Mouse (Mus musculus): ENCODE results near the gene Grb2. TPM values are rescaled to one million over a fixed set of nuclear protein-coding genes. Genes with fewer than 3 reads are reported as not detected.

Grb2 gene
- polyA plus RNA-seq, 1 experiment from 2014 or later, result 184 TPM

GRCm38 (mm10) chr11:115614346-115615107 lies 93.9 kb downstream of the Grb2 start:
- Histone ChIP-seq H3K27ac (no peak overlapping the region), H3K27me3 (peaks cover 16% of the 10 kb centered on the region), H3K4me1 (replicated peaks) (peaks cover 21% of the 10 kb centered on the region), H3K9me3 (no peaks in the 10 kb centered on the region), H3K36me3 (peaks cover 38% of the 10 kb centered on the region), H3K4me3 (no peak overlapping the region), H3K9ac (no peak overlapping the region), H3K4me2 (no peak overlapping the region)
- ATAC-seq (ENCODE audit: low FRiP score), result no peak
- WGBS, result 89% methylated on average over 10 of the region's 10 CpGs

DNA sequence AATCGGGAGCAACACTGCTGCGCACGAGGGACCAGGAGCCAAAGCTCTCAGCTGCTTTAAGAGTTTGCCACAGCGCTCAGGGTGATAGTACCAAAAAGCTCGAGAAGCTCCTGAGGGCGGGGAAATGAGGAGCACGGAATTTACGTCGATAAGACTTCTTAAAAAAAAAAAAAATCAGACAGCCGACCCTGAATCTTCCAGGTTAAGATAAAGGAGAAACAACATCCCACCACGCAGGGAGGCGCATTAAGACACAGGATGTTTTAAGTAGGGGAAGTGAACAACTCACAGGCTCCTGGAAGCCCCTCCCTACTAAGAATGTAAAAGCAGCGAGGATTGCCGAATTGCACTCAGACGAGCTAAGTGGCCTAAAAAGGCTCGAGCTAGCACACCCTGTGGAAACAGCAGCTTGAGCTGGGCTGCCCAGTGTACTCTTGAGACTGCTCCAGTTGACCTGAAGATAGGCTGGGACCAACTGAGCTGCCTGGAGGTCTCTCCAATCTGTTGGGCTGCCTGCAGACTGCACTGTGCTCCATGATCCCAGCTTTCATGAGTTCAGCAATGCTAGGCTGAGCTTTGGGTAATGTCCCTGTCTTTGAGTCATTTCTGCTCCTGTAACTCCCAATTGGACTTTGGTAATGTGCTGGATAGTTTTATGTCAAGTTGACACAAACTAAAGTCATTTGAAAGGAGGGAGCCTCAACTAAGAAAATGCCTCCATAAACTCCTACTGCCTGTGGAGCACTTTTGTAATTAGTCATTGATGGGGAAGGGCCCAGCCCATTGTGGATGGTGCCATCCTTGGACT lies 95.1 kb downstream of the Grb2 start:
- ATAC-seq (ENCODE audit: low FRiP score), result 0 out of 2 replicates have a peak, but pooled peaks have one; percentile 4
- Histone ChIP-seq H3K27ac (peak overlapping the region; percentile 77), H3K9ac (peak overlapping the region; percentile 80), H3K36me3 (peaks cover 43% of the 10 kb centered on the region), H3K4me1 (replicated peaks) (peaks cover 21% of the 10 kb centered on the region), H3K9me3 (no peaks in the 10 kb centered on the region), H3K27me3 (peaks cover 16% of the 10 kb centered on the region), H3K4me2 (peak overlapping the region; percentile 88), H3K4me3 (peak overlapping the region; percentile 62)
- under 1% methylated on average over 16 of the region's 16 CpGs for WGBS

- Histone ChIP-seq H3K36me3 (peaks cover 46% of the 10 kb centered on the region), H3K4me1 (replicated peaks) (peaks cover 21% of the 10 kb centered on the region), H3K4me2 (peak within 1 kb of the TSS; percentile 88), H3K9ac (peak within 1 kb of the TSS; percentile 80), H3K27ac (peak within 1 kb of the TSS; percentile 77), H3K27me3 (peaks cover 16% of the 10 kb centered on the region), H3K9me3 (no peaks in the 10 kb centered on the region), H3K4me3 (peak within 1 kb of the TSS; percentile 62)
- ATAC-seq (ENCODE audit: low FRiP score), result peak; percentile 84
- 1% methylated on average over 76 of the region's 80 CpGs for WGBS
These were observed 95.8 kb downstream of the Grb2 start, which contains the start of gene Mif4gd for GRCm38 (mm10) chr11:115612410-115613137. TSS of gene Mif4gd (minus strand) at chr11:115612969.

- Histone ChIP-seq H3K4me2 (peak overlapping the region; percentile 88), H3K4me1 (replicated peaks) (peaks cover 21% of the 10 kb centered on the region), H3K9ac (peak overlapping the region; percentile 80), H3K9me3 (no peaks in the 10 kb centered on the region), H3K27ac (peak overlapping the region; percentile 77), H3K4me3 (peak overlapping the region; percentile 62), H3K27me3 (peaks cover 16% of the 10 kb centered on the region), H3K36me3 (peaks cover 46% of the 10 kb centered on the region)
- 1% methylated on average over 13 of the region's 13 CpGs for WGBS
- peak; percentile 47 for ATAC-seq (ENCODE audit: low FRiP score)
These were observed 96.4 kb downstream of the Grb2 start for GRCm38 (mm10) chr11:115612059-115612409.

GRCm38 (mm10) chr11:115611173-115611572 lies 97.2 kb downstream of the Grb2 start:
- Histone ChIP-seq H3K4me3 (no peak overlapping the region), H3K27me3 (peaks cover 16% of the 10 kb centered on the region), H3K9me3 (no peaks in the 10 kb centered on the region), H3K27ac (no peak overlapping the region), H3K9ac (peak overlapping the region; percentile 80; the same call in 1 of the 2 replicates), H3K4me2 (no peak overlapping the region), H3K4me1 (replicated peaks) (peaks cover 21% of the 10 kb centered on the region), H3K36me3 (peaks cover 53% of the 10 kb centered on the region)
- ATAC-seq (ENCODE audit: low FRiP score), result no peak
- WGBS, result 82% methylated on average over 6 of the region's 6 CpGs

DNA sequence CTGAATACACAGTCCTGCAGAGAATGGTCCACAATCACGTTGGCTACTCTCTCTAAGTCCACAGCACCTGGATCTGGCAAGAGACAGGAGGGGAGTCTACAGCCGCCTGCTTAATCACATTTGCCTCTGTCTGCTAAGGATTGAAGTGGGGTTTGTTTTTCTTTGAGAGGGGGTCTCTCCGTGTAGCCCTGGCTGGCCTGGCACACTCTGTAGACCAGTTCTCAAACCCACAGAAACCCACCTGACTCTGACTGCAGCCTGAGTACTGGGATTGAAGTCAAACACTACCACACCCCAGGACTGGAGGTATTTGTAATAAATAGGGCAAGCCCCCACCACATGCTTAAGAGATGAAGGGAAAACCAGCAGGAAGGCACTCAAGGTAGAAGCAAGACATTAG lies 98.8 kb downstream of the Grb2 start:
- peaks cover 46% of the 10 kb centered on the region for H3K36me3 ChIP-seq
- H3K9ac ChIP-seq, result no peak overlapping the region
- H3K4me2 ChIP-seq, result no peak overlapping the region
- no peak overlapping the region for H3K4me3 ChIP-seq
- H3K9me3 ChIP-seq, result no peaks in the 10 kb centered on the region
- H3K4me1 ChIP-seq (replicated peaks), result peaks cover 34% of the 10 kb centered on the region
- no peak overlapping the region for H3K27ac ChIP-seq
- 81% methylated on average over 3 of the region's 3 CpGs for WGBS
- no peak for ATAC-seq (ENCODE audit: low FRiP score)
- peaks cover 14% of the 10 kb centered on the region for H3K27me3 ChIP-seq

DNA sequence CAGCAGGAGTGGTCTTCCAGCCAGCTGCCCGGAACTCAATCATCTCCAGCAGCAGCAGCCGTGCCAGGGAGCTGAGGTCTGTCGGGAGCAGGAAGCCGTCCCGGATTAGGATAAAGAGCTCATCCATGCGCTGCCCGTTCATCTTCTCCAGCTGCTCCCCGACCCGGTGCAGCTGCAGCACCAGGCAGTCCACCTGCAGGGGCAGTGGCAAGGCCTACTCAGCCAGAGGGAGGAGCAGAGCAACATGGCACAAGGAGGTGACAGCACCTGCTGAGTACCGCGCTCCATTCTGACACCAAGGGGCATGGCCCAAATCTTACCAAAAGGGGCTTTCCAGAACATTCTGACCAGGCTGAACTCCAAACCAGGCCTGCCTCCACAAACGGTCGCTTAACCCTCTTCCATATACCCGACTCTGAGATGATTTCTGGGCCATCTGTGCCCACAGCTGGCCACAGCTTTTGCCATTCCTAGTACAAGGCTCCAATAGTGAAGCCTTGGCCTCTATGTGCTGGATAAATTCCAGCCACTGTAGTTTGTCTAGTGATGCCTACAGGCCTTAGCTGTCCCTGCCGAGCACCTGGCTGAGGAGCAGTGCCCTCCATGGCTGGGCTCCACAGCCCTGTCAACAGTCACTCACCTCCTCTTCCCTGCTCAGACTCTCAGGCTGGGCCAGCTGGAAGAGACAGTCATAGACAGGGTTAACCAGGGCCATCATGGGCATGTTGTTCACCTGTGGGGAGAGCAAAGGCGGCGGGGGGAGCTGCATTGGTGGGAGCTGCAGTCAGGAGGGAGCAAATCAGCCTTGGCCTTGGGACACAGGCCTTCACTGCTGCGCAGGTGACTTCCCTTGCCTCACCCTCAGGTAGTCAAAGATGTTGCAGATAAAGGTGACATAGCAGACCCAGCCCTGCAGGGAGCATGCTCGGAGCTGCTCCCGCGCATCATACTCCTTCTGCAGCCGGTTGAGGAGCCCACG lies 99.7 kb downstream of the Grb2 start:
- Histone ChIP-seq H3K4me1 (replicated peaks) (peaks cover 36% of the 10 kb centered on the region), H3K36me3 (peaks cover 43% of the 10 kb centered on the region), H3K27me3 (peaks cover 5% of the 10 kb centered on the region), H3K4me2 (no peak overlapping the region), H3K9me3 (no peaks in the 10 kb centered on the region), H3K27ac (0 out of 2 replicates have a peak overlapping the region, but pooled peaks have one; percentile 8), H3K9ac (peak overlapping the region; percentile 39; the same call in 1 of the 2 replicates), H3K4me3 (no peak overlapping the region)
- 81% methylated on average over 23 of the region's 23 CpGs for WGBS
- ATAC-seq (ENCODE audit: low FRiP score), result no peak

DNA sequence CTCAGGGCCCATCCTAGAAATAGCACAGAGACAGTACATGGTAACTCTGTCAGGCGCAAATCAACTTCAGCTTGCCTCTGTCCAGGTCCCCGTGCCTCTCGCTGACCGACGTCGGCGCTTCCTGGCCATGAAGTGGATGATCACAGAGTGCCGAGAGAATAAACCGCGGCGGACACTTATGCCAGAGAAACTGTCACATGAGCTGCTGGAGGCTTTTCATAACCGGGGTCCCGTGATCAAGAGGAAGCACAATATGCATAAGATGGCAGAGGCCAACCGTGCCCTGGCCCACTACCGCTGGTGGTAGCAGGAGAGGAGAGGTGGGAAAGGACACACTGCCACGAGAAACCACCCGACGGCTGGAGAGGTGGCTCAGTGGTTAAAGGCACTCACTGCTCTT lies 101.7 kb downstream of the Grb2 start:
- ATAC-seq (ENCODE audit: low FRiP score), result no peak

DNA sequence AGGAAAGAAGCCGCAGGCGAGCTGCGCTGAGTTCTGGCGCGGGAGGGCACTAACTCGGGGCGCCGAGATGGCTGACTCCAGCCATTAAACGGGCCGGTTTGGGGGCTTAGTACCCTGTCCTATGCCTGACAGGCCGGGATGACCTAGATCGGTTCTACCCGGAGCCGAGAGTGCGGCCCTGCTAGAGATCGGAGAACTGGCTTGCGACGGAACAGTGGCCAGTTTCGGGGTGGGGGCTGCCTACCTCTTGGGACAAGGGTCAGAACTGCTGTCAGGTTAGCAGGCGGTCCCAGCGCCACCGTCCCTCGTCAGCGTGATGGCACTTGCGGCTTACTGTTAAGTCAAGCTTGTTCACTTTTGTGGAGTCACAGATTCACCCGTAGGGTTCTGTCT lies 104.1 kb downstream of the Grb2 start:
- peak; percentile 40 for ATAC-seq (ENCODE audit: low FRiP score)
- H3K4me2 ChIP-seq, result peak overlapping the region; percentile 92
- WGBS, result under 1% methylated on average over 26 of the region's 26 CpGs
- no peaks in the 10 kb centered on the region for H3K9me3 ChIP-seq
- H3K27me3 ChIP-seq, result no peaks in the 10 kb centered on the region
- H3K36me3 ChIP-seq, result peaks cover 55% of the 10 kb centered on the region
- peaks cover 40% of the 10 kb centered on the region for H3K4me1 ChIP-seq (replicated peaks)
- peak overlapping the region; percentile 98 for H3K4me3 ChIP-seq
- H3K27ac ChIP-seq, result peak overlapping the region; percentile 93
- H3K9ac ChIP-seq, result peak overlapping the region; percentile 98

More for the DNA sequence above, 101.7 kb downstream of the Grb2 start:
- Histone ChIP-seq H3K27ac (no peak overlapping the region), H3K4me2 (no peak overlapping the region), H3K36me3 (peaks cover 43% of the 10 kb centered on the region), H3K4me3 (no peak overlapping the region), H3K4me1 (replicated peaks) (peaks cover 35% of the 10 kb centered on the region), H3K9ac (no peak overlapping the region), H3K9me3 (no peaks in the 10 kb centered on the region), H3K27me3 (no peaks in the 10 kb centered on the region)
- WGBS, result 95% methylated on average over 18 of the region's 18 CpGs

GRCm38 (mm10) chr11:115603476-115604303 lies 104.7 kb downstream of the Grb2 start, which contains the start of the genes Mrps7 and Gga3:
TSS of gene Mrps7 (plus strand) at chr11:115603925.
TSS of gene Gga3 (minus strand) at chr11:115604051.
- Histone ChIP-seq H3K27me3 (no peaks in the 10 kb centered on the region), H3K27ac (peak within 1 kb of the TSS; percentile 93), H3K9ac (peak within 1 kb of the TSS; percentile 98), H3K4me3 (peak within 1 kb of the TSS; percentile 98), H3K36me3 (peaks cover 54% of the 10 kb centered on the region), H3K9me3 (no peaks in the 10 kb centered on the region), H3K4me1 (replicated peaks) (peaks cover 40% of the 10 kb centered on the region), H3K4me2 (peak within 1 kb of the TSS; percentile 92)
- ATAC-seq (ENCODE audit: low FRiP score), result peak; percentile 97
- under 1% methylated on average over 83 of the region's 93 CpGs for WGBS

All from hindbrain, embryonic 13.5 days (tissue).